Mouse (Mus musculus) stomach, embryonic 15.5 days (tissue): ENCODE results near the gene Gorasp1. TPM values are rescaled to one million over a fixed set of nuclear protein-coding genes. Genes with fewer than 3 reads are reported as not detected.
A peak's percentile ranks its signal among the peaks of the same experiment; 100 is the strongest.

Experiments
- ATAC-seq: fragments of 200-750 bp; cut with Nextera tagmentation; 2 replicates; pipeline ENCODE4 v1.8.0; 2017; ENCODE audit warnings: low read depth, moderate number of reproducible peaks, moderate TSS enrichment; ENCODE audit not compliant: insufficient read depth, low FRiP score
- H3K27ac ChIP-seq: fragments of 300-500 bp; sonication (generic); 2 replicates; pipeline ENCODE4 v1.5.1; 2015; ENCODE audit warnings: mild to moderate bottlenecking, inconsistent platforms
- H3K27me3 ChIP-seq: fragments of 300-500 bp; sonication (generic); replicated peaks from 2 replicates; pipeline ENCODE4 v1.6.1; 2015; ENCODE audit warnings: inconsistent platforms
- H3K36me3 ChIP-seq: fragments of 300-500 bp; sonication (generic); 2 replicates; pipeline ENCODE4 v1.6.1; 2015; ENCODE audit warnings: inconsistent platforms
- H3K4me1 ChIP-seq: fragments of 300-500 bp; sonication (generic); 2 replicates; pipeline ENCODE4 v1.6.1; 2015; ENCODE audit warnings: inconsistent platforms
- H3K4me2 ChIP-seq: fragments of 300-500 bp; sonication (generic); 2 replicates; pipeline ENCODE4 v1.6.1; 2015; ENCODE audit warnings: mild to moderate bottlenecking, inconsistent platforms
- H3K4me3 ChIP-seq: fragments of 300-500 bp; sonication (generic); replicated peaks from 2 replicates; pipeline ENCODE4 v1.5.1; 2015; ENCODE audit warnings: inconsistent platforms
- H3K9ac ChIP-seq: fragments of 300-500 bp; sonication (generic); 2 replicates; pipeline ENCODE4 v1.6.1; 2015; ENCODE audit warnings: inconsistent platforms
- H3K9me3 ChIP-seq: fragments of 300-500 bp; sonication (generic); 2 replicates; pipeline ENCODE4 v1.6.1; 2016; ENCODE audit warnings: inconsistent platforms
- WGBS: fragments of 180-500 bp; shearing (Covaris S2); methylation state at CpG from one replicate; pipeline ENCODE4 v1.1.7; 2015; 5-methylcytosine and 5-hydroxymethylcytosine counted together
- polyA plus RNA-seq: library from polyadenylated mRNA; unstranded; fragments of >200 nt; fragmentation: Nextera tagmentation; extraction: Ambion mirVana; gene quantifications from 2 replicates; pipeline ENCODE4 v1.2.1, GENCODE M21; 2015

The Gorasp1 gene
- polyA plus RNA-seq, 1 experiment from 2014 or later = 28.7 TPM

DNA sequence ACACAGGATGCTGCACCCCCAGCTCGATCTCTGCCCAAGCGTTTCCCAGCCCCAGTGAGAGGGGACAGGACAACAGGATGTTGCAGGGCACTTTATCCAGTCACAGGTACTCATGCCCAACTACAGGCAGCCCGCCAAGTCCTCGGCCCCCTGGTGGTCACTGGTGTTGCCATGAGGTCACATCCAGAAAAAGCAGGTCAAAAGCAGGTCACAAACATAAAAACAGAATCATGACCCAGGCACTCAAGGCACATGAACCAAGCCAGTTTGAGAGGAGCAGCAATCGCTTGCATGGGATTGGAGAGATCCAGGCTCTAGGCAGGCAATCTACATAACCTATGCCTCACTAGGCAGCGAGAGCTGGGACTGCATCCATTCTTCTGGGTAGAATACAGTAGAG, 32.9 kb upstream of the Gorasp1 start:
- H3K4me3 ChIP-seq = no peak overlapping the region
- WGBS = 50% methylated on average over 6 of the region's 6 CpGs
- peaks cover 10% of the 10 kb centered on the region for H3K4me1 ChIP-seq
- peak overlapping the region; percentile 27; the same call in 1 of the 2 replicates for H3K27ac ChIP-seq
- H3K36me3 ChIP-seq = peaks cover 21% of the 10 kb centered on the region
- H3K9ac ChIP-seq = no peak overlapping the region
- H3K4me2 ChIP-seq = no peak overlapping the region
- H3K27me3 ChIP-seq = no peaks in the 10 kb centered on the region
- no peak for ATAC-seq
- no peaks in the 10 kb centered on the region for H3K9me3 ChIP-seq

DNA sequence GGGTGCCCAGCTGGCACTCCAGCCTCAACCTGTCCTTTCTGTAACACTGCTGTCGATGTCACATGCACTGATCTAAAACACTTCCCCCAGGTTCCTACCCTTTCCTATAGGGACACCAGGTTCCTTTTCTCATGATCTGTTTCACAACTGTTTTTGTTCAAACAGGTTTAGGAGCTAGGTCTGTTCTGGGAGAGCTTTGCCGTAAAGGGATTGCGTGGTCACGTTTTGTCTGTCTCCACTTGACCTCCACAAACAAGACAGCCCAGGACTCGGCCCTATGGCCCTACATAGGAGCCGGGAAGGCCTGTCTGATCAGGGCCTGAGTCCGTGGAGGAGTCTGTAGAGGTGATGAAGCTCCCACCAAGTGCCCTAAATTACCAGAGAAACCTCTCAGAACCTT, 32.4 kb upstream of the Gorasp1 start:
- Histone ChIP-seq H3K27ac (no peak overlapping the region), H3K9ac (no peak overlapping the region), H3K9me3 (no peaks in the 10 kb centered on the region), H3K4me2 (no peak overlapping the region), H3K4me3 (no peak overlapping the region), H3K36me3 (peaks cover 21% of the 10 kb centered on the region), H3K4me1 (peaks cover 10% of the 10 kb centered on the region), H3K27me3 (no peaks in the 10 kb centered on the region)
- ATAC-seq = no peak
- WGBS = 77% methylated on average over 7 of the region's 7 CpGs

DNA sequence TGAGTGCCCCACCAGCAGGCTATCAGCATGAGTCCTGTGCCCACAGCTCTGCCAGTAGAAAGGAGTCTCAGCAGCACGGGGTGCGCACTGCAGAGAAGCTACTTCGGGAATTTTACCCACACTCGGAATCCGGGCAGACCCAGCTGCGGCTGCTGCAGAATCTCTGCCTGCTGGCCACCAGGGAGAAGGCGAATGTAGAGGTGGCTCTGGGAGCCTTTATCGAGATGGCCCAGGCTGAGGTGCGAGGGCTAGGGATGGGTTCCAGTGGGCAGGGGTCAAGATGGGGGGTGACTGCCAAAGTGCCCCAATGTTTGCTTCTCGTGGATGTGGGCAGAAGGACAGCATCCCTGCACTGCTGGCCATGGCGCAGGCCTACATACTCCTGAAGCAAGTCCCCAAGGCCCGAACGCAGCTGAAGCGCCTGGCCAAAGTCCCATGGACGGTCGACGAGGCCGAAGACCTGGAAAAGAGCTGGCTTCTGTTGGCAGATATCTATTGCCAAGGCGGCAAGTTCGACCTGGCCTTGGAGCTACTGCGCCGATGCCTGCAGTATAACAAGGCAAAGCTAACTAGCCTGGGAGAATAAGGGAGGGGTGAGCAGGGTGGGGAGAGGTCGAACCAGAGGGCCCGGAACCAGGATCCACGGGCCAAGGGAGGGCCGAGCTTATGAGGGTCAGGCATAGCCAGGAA, 29.0 kb upstream of the Gorasp1 start:
- no peak overlapping the region for H3K4me2 ChIP-seq
- H3K4me3 ChIP-seq = no peak overlapping the region
- peaks cover 26% of the 10 kb centered on the region for H3K4me1 ChIP-seq
- H3K9me3 ChIP-seq = no peaks in the 10 kb centered on the region
- no peaks in the 10 kb centered on the region for H3K27me3 ChIP-seq
- no peak overlapping the region for H3K27ac ChIP-seq
- no peak for ATAC-seq
- no peak overlapping the region for H3K9ac ChIP-seq
- H3K36me3 ChIP-seq = no peaks in the 10 kb centered on the region
- 86% methylated on average over 26 of the region's 26 CpGs for WGBS

DNA sequence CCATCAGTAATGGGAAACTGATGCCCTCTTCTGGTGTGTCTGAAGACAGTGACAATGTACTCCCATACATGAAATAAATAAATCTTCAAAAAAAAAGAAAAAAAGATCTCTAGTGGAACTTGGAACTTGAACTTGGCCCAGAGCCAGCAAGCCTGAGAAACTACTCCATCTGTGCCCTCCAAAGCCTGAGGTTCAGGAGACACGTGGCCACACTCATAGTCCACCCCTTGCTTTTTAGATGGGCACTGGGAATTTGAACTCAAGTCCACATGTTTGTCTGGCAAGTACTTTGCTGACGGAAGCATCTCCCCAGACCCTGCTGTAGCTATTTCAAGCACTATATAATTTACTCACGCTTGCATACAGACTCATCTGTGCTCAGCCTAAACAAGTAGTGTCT, 27.8 kb upstream of the Gorasp1 start:
- 70% methylated on average over 3 of the region's 3 CpGs for WGBS

DNA sequence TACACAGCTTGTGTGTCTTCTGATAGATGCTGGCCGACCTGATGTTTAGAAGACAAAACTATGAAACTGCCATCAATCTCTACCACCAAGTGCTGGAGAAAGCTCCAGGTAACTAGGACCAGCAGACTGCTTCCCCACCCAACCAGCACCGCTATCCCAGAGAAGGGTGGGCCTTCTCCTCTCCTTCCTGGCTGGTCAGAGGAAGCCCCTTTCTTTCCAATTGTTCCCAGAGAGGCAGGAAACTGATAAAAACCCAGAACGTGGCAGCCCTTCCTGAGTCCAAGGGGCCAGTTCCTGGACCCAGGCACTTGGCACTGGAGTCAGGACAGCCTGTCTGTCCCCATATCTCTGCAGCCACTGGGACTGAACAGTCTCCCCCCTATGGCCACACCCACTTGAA, 26.8 kb upstream of the Gorasp1 start:
- Histone ChIP-seq H3K4me3 (no peak overlapping the region), H3K27me3 (no peaks in the 10 kb centered on the region), H3K9me3 (no peaks in the 10 kb centered on the region), H3K4me1 (peaks cover 16% of the 10 kb centered on the region), H3K27ac (no peak overlapping the region), H3K36me3 (no peaks in the 10 kb centered on the region), H3K9ac (no peak overlapping the region), H3K4me2 (no peak overlapping the region)
- ATAC-seq = no peak
- WGBS = 82% methylated on average over 3 of the region's 3 CpGs

More for the DNA sequence above, 27.8 kb upstream of the Gorasp1 start:
- Histone ChIP-seq H3K27ac (no peak overlapping the region), H3K36me3 (no peaks in the 10 kb centered on the region), H3K9me3 (no peaks in the 10 kb centered on the region), H3K9ac (no peak overlapping the region), H3K27me3 (no peaks in the 10 kb centered on the region), H3K4me2 (no peak overlapping the region), H3K4me1 (peaks cover 16% of the 10 kb centered on the region), H3K4me3 (no peak overlapping the region)
- ATAC-seq = no peak

DNA sequence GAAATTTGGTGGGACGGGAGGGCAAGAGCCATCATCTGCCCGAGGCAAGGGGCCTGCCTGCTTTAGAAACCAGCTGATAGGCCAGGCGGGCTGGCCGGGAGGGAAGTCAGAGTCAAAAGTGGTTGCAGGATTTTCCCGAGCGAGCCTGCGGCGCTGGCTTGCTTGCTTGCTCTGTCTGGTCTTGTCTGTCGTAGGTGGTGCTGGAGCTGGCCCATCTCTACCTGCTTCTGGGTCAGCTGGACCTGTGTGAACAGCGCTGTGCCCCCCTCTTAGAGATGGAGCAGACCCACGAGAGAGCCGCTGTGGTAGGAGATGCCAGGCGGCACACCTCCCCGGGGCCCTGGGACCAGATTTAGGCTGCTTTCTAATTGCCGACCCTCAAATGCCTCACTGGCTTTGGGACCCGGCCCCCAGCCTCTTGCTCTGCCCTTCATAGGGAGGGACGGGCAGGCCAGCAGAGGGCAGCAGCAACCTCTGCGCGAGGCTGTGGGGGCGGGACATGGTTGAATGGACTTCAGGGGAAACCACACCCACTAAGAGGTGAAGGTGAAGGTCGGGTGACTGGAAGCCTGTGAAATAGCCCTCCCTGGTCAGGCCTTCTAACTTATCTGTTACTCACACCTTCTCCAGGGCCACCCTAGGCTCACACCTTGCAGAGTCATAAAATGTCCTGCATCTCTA, 25.8 kb upstream of the Gorasp1 start:
- H3K4me1 ChIP-seq = peaks cover 16% of the 10 kb centered on the region
- H3K9ac ChIP-seq = no peak overlapping the region
- peak overlapping the region; percentile 37 for H3K4me2 ChIP-seq
- H3K27ac ChIP-seq = no peak overlapping the region
- no peaks in the 10 kb centered on the region for H3K27me3 ChIP-seq
- no peak overlapping the region for H3K4me3 ChIP-seq
- 19% methylated on average over 21 of the region's 21 CpGs for WGBS
- no peaks in the 10 kb centered on the region for H3K36me3 ChIP-seq
- no peaks in the 10 kb centered on the region for H3K9me3 ChIP-seq
- 0 out of 2 replicates have a peak, but pooled peaks have one; percentile 51 for ATAC-seq

DNA sequence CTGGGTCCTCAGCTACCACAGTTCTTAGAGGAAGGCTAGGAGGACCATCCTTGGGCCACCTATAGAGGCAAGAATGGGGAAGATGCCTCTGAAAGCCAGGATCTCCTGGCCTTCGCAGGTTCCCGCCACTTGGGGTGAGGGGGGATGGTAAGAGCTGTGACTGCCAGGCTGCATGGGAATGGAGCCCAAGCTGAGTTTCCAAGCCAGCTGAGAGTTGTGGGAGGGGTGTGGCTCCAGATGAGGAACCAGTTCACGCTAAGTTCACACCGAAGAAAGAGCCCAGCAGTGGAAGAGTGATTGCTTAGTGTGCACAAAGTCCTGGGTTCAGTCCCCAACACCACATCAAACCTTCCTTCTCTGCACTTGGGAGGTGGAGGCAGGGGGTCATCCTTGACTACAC, 24.9 kb upstream of the Gorasp1 start:
- 70% methylated on average over 4 of the region's 4 CpGs for WGBS
- H3K27ac ChIP-seq = no peak overlapping the region
- no peak overlapping the region for H3K4me2 ChIP-seq
- peaks cover 16% of the 10 kb centered on the region for H3K4me1 ChIP-seq
- no peaks in the 10 kb centered on the region for H3K36me3 ChIP-seq
- H3K27me3 ChIP-seq = no peaks in the 10 kb centered on the region
- no peaks in the 10 kb centered on the region for H3K9me3 ChIP-seq
- no peak overlapping the region for H3K4me3 ChIP-seq
- no peak for ATAC-seq
- H3K9ac ChIP-seq = no peak overlapping the region

DNA sequence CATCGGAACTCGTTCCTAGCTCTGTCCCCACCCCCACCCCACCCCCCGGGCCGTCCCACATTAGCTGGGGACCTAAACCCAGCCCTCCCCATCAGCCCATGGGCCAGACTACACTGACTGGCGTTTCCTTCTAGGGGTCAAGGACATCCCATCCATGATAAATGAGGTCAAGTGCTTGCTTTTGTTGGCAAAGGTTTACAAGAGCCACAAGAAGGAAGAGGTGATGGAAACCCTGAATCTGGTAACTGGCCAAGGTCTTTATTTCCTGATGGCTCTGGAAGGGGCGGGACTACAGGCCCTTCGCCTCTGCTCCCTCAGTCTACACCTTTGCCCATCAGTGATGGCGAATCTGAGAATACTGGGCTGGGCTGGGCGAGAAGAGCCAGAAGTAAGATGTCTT, 21.5 kb upstream of the Gorasp1 start:
- Histone ChIP-seq H3K4me2 (no peak overlapping the region), H3K4me3 (no peak overlapping the region), H3K4me1 (peaks cover 16% of the 10 kb centered on the region), H3K27ac (no peak overlapping the region), H3K27me3 (no peaks in the 10 kb centered on the region), H3K9me3 (no peaks in the 10 kb centered on the region), H3K9ac (no peak overlapping the region), H3K36me3 (no peaks in the 10 kb centered on the region)
- 72% methylated on average over 9 of the region's 9 CpGs for WGBS
- ATAC-seq = no peak

DNA sequence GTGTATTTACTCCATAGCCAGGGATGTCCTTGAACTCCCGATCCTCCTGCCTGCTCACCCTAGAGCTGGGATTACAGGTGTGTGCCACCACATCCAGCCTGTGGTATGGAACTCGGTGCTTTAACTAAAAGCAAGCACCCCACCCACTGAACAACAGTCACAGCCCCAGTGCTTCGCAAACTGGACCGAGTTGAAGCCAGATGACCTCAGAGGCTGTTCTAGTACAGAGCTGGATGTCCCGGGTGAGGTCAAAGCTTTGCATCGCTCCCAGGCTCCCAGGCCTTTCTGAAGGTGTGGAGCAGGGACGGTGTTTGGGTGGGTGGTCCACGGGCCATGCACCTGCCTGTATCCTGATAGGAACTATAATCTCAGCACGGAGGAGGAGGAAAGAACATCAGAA, 14.0 kb upstream of the Gorasp1 start:
- Histone ChIP-seq H3K27ac (no peak overlapping the region), H3K4me3 (no peak overlapping the region), H3K9me3 (no peaks in the 10 kb centered on the region), H3K27me3 (no peaks in the 10 kb centered on the region), H3K4me2 (no peak overlapping the region), H3K9ac (no peak overlapping the region), H3K36me3 (no peaks in the 10 kb centered on the region), H3K4me1 (peaks cover 8% of the 10 kb centered on the region)
- WGBS = 81% methylated on average over 9 of the region's 9 CpGs
- ATAC-seq = no peak

DNA sequence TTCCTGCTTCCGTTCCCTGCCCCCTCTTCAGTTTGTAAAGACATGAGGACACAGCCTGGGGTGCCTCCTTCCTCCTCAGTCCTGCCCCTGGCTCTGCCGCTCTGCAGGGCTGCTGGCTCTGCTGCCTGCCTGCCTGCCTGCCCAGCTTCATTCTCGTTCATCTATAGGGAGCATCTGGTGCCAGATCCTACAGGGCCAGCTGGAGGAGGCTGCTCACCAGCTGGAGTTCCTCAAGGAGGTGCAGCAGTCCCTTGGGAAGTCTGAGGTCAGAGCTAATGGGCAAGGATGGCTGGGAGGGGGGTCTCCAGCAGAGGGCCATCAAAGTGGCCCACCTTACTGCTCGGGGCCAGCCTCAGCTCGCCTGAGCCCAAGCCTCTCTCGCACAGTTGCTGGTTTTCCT, 13.1 kb upstream of the Gorasp1 start:
- Histone ChIP-seq H3K27ac (no peak overlapping the region), H3K27me3 (no peaks in the 10 kb centered on the region), H3K9ac (no peak overlapping the region), H3K4me2 (no peak overlapping the region), H3K36me3 (no peaks in the 10 kb centered on the region), H3K9me3 (no peaks in the 10 kb centered on the region), H3K4me1 (peaks cover 8% of the 10 kb centered on the region), H3K4me3 (no peak overlapping the region)
- ATAC-seq = peak; percentile 36; the same call in 1 of the 2 replicates
- 29% methylated on average over 6 of the region's 6 CpGs for WGBS

DNA sequence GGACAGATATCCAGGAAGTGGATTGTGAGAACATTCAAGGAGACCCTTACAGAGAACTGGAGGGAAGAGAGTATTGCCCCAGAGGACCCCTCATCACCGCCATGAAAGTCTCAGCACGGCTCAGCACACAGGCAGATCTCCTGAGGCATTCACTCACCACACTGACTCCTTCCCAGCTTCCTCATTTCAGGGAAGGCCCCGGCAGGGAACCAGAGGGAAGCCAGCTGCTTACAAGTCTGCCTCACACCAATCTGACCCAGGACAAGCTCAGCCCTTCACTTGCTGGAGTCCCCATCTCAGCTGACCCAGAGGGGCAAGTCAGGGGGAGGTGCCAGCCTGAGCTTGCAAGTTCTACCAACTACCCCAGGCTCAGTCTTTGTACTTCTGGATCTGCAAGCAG, 11.4 kb upstream of the Gorasp1 start:
- WGBS = 37% methylated on average over 3 of the region's 3 CpGs
- no peak for ATAC-seq
- Histone ChIP-seq H3K9ac (no peak overlapping the region), H3K27ac (no peak overlapping the region), H3K36me3 (no peaks in the 10 kb centered on the region), H3K27me3 (no peaks in the 10 kb centered on the region), H3K9me3 (no peaks in the 10 kb centered on the region), H3K4me1 (peaks cover 8% of the 10 kb centered on the region), H3K4me2 (no peak overlapping the region), H3K4me3 (no peak overlapping the region)

DNA sequence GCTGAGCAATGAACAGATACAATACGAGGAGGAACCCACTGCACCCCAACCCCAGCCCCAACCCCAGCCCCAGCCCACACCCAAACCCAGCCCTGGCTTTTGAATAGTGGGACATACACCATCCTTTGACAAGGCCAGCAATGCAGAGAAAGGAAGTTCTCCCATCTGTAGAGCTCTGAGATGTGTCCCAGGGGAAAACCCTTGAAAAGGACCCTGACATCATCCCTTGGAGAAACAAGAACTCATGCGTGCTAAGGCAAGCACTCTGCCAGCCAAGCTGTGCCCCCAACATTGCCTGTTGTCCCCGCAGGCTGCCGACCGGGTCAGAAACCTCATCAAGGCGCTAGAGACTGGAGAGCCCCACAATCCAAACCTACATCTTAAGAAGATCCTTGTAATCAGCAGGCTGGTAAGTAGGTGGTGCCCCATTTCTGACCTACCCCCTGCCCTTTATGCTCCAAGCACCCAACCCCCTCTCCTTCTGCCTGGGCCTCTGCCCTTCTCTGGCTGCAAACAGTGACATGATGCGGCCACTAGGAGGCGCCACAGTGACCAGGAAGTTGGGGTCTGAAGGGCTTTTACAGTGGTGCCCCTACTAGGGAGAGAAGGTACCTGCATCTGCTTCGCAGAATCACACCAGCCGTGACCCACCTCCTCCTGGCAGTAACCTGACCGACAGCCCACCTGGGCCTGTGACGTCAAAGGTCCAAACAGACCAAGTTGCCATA, 8.0 kb upstream of the Gorasp1 start:
- WGBS = 70% methylated on average over 12 of the region's 12 CpGs
- no peaks in the 10 kb centered on the region for H3K27me3 ChIP-seq
- H3K4me3 ChIP-seq = no peak overlapping the region
- H3K36me3 ChIP-seq = no peaks in the 10 kb centered on the region
- no peak for ATAC-seq
- H3K4me2 ChIP-seq = no peak overlapping the region
- no peaks in the 10 kb centered on the region for H3K9me3 ChIP-seq
- no peak overlapping the region for H3K27ac ChIP-seq
- H3K4me1 ChIP-seq = peaks cover 4% of the 10 kb centered on the region; the same call in 1 of the 2 replicates
- H3K9ac ChIP-seq = no peak overlapping the region
